Mouse (Mus musculus): ENCODE results near the gene Tgfbrap1. TPM values are rescaled to one million over a fixed set of nuclear protein-coding genes. Genes with fewer than 3 reads are reported as not detected.

Tgfbrap1 gene
- total RNA-seq, 2 experiments from 2014 or later = 40.6 to 42.3 TPM

- DNase-seq (ENCODE audit: low spot score in 2 of 2) = no peak
Observed at GRCm38 (mm10) chr1:43117435-43117834, 19.0 kb upstream of the Tgfbrap1 start.

- peak; percentile 54 to 75 for DNase-seq (ENCODE audit: low spot score in 2 of 2)
Observed at GRCm38 (mm10) chr1:43112882-43113281, 14.4 kb upstream of the Tgfbrap1 start.

GRCm38 (mm10) chr1:43110556-43110955 lies 12.1 kb upstream of the Tgfbrap1 start:
- no peak for DNase-seq (ENCODE audit: low spot score in 2 of 2)

- DNase-seq (ENCODE audit: low spot score in 2 of 2) = no peak
Observed at GRCm38 (mm10) chr1:43108729-43109128, 10.3 kb upstream of the Tgfbrap1 start.

- DNase-seq (ENCODE audit: low spot score in 2 of 2) = no peak
Observed at GRCm38 (mm10) chr1:43094206-43094605, 4.2 kb downstream of the Tgfbrap1 start.

- DNase-seq (ENCODE audit: low spot score in 2 of 2) = peak; percentile 47 to 77
Observed at GRCm38 (mm10) chr1:43092056-43093015, 6.1 kb downstream of the Tgfbrap1 start.

- DNase-seq (ENCODE audit: low spot score in 2 of 2) = no peak
Observed at GRCm38 (mm10) chr1:43091306-43092055, 7.0 kb downstream of the Tgfbrap1 start.

GRCm38 (mm10) chr1:43090418-43090817 lies 8.0 kb downstream of the Tgfbrap1 start:
- DNase-seq (ENCODE audit: low spot score in 2 of 2) = no peak

GRCm38 (mm10) chr1:43082946-43083345 lies 15.5 kb downstream of the Tgfbrap1 start:
- DNase-seq (ENCODE audit: low spot score in 2 of 2) = no peak

GRCm38 (mm10) chr1:43078124-43078523 lies 20.3 kb downstream of the Tgfbrap1 start:
- no peak for DNase-seq (ENCODE audit: low spot score in 2 of 2)

GRCm38 (mm10) chr1:43074791-43075190 lies 23.6 kb downstream of the Tgfbrap1 start:
- DNase-seq (ENCODE audit: low spot score in 2 of 2) = no peak

- no peak for DNase-seq (ENCODE audit: low spot score in 2 of 2)
Observed at GRCm38 (mm10) chr1:43072561-43072960, 25.9 kb downstream of the Tgfbrap1 start.

- DNase-seq (ENCODE audit: low spot score in 2 of 2) = no peak
Observed at GRCm38 (mm10) chr1:43072028-43072427, 26.4 kb downstream of the Tgfbrap1 start.

GRCm38 (mm10) chr1:43070726-43071125 lies 27.7 kb downstream of the Tgfbrap1 start:
- no peak for DNase-seq (ENCODE audit: low spot score in 2 of 2)

- no peak for DNase-seq (ENCODE audit: low spot score in 2 of 2)
Observed at GRCm38 (mm10) chr1:43067551-43067950, 30.9 kb downstream of the Tgfbrap1 start.

GRCm38 (mm10) chr1:43066573-43066972 lies 31.9 kb downstream of the Tgfbrap1 start:
- DNase-seq (ENCODE audit: low spot score in 2 of 2) = no peak

GRCm38 (mm10) chr1:43065615-43066310 lies 32.7 kb downstream of the Tgfbrap1 start:
- peak; percentile 69 to 82 for DNase-seq (ENCODE audit: low spot score in 2 of 2)

GRCm38 (mm10) chr1:43051903-43052302 lies 46.5 kb downstream of the Tgfbrap1 start:
- DNase-seq (ENCODE audit: low spot score in 2 of 2) = no peak

GRCm38 (mm10) chr1:43047811-43048210 lies 50.6 kb downstream of the Tgfbrap1 start:
- DNase-seq (ENCODE audit: low spot score in 2 of 2) = no peak

- DNase-seq (ENCODE audit: low spot score in 2 of 2) = no peak
Observed at GRCm38 (mm10) chr1:43046990-43047389, 51.4 kb downstream of the Tgfbrap1 start.

- no peak for DNase-seq (ENCODE audit: low spot score in 2 of 2)
Observed at GRCm38 (mm10) chr1:43045204-43045982, 53.0 kb downstream of the Tgfbrap1 start.

All from layer of hippocampus, postnatal 14 days (tissue).